In the genomic region with DNA sequence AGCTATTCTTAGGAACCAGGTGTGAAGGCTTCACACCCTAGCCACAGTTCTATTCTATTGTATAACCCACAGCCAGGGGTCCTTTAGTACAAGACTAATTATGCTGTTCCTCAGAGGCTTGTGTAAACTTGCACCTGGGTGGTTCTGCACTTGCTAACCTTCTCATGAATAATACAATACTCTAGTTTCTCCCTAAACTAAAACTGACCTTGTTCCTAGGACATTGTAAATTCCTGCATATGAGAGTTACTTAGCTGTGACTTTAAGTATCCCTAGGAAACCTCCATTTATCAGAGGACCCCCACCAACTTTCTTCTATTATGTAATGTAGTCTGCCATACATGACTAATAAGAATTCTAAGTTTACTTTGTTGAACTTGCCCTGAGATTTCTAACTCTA, we compare ENCODE assay signal across 24 mouse cellular contexts.
DNase-seq lines count a peak whose midpoint lies in the region; ATAC-seq and TF ChIP-seq lines count a peak whose summit lies in the region.
"Had no signal": no experiment of that assay in that cellular context is flagged by ENCODE, and none has a peak within 500 bp of the region (broad histone marks: within the 10 kb centered on the region; RNA-seq: fewer than 3 reads in every experiment).

No protein-coding gene starts in this region.

- no peak for TF ChIP-seq CTCF in forebrain, postnatal 0 days (IDR thresholded peaks at IDR 0.05; ENCODE audit: low read depth)

- no peaks in the 10 kb centered on the region for H3K36me3 ChIP-seq in hindbrain, embryonic 14.5 days (replicated peaks; ENCODE audit: control insufficient read depth, insufficient read depth)
- no peaks in the 10 kb centered on the region for H3K36me3 ChIP-seq in forebrain, postnatal 0 days (ENCODE audit: insufficient read depth)
- H3K36me3 ChIP-seq: G1E had no signal

- H3K27ac ChIP-seq in hindbrain, embryonic 14.5 days = no peak overlapping the region
- no peak overlapping the region for H3K27ac ChIP-seq in forebrain, postnatal 0 days (ENCODE audit: low read depth, low read length)

- ATAC-seq in hindbrain, embryonic 14.5 days (ENCODE audit: low FRiP score) = no peak
- no peak for ATAC-seq in forebrain, postnatal 0 days
- ATAC-seq: activated CD4-positive, CD25-positive, alpha-beta regulatory T cell, adult 4 months; CD4-positive, CD25-positive, alpha-beta regulatory T cell, adult 4 months; Patski had no signal

- 0 out of 2 replicates have a peak, but pooled peaks cover 4% of the 10 kb centered on the region for H3K9me3 ChIP-seq in hindbrain, embryonic 14.5 days (ENCODE audit: control insufficient read depth, low read length)
- H3K9me3 ChIP-seq in forebrain, postnatal 0 days (ENCODE audit: low read length) = no peaks in the 10 kb centered on the region

- H3K4me2 ChIP-seq in hindbrain, embryonic 14.5 days (replicated peaks) = no peak overlapping the region
- H3K4me2 ChIP-seq in forebrain, postnatal 0 days (ENCODE audit: low read depth) = no peak overlapping the region

- H3K4me3 ChIP-seq in hindbrain, embryonic 14.5 days (replicated peaks; ENCODE audit: low read length) = no peak overlapping the region
- no peak overlapping the region for H3K4me3 ChIP-seq in forebrain, postnatal 0 days (ENCODE audit: low read depth, low read length)

- no peak overlapping the region for H3K9ac ChIP-seq in hindbrain, embryonic 14.5 days
- H3K9ac ChIP-seq in forebrain, postnatal 0 days = no peak overlapping the region

- H3K27me3 ChIP-seq in hindbrain, embryonic 14.5 days (ENCODE audit: control insufficient read depth, insufficient read depth, low read length) = no peaks in the 10 kb centered on the region
- H3K27me3 ChIP-seq in forebrain, postnatal 0 days (ENCODE audit: insufficient read depth, low read length) = no peaks in the 10 kb centered on the region
- H3K27me3 ChIP-seq: CH12.LX, Patski had no signal

- peak; percentile 52 for DNase-seq in ES-CJ7 (ENCODE audit: low read depth, low spot score)
- peak; percentile 86 for DNase-seq in R1 (ENCODE audit: low read depth, low spot score)
- peak; percentile 51 for DNase-seq in ZHBTc4 (ENCODE audit: low read depth, low spot score)
- DNase-seq in hindbrain, embryonic 14.5 days (ENCODE audit: low spot score) = no peak
- DNase-seq in urinary bladder, adult 18-20 months (ENCODE audit: low spot score in 2 of 2) = no peak
- DNase-seq in forebrain, postnatal 0 days = no peak
- DNase-seq: adrenal gland, adult 2 months; adrenal gland, adult 8-10 months; adrenal gland, postnatal 10 days; adrenal gland, postnatal 14 days; adrenal gland, postnatal 25 days; adrenal gland, postnatal 36 days; B cell, adult 2 months; cerebellum, adult 11 months; cerebellum, adult 11-12 months; cerebellum, adult 18-20 months; cerebellum, adult 2 months; cerebellum, adult 8-10 months; cerebellum, adult 9-10 months had no signal

- H3K4me1 ChIP-seq in hindbrain, embryonic 14.5 days (replicated peaks; ENCODE audit: control insufficient read depth, insufficient read depth, low read length) = no peaks in the 10 kb centered on the region
- H3K4me1 ChIP-seq in forebrain, postnatal 0 days (ENCODE audit: insufficient read depth) = no peaks in the 10 kb centered on the region

Comparison
In these comparisons a context has a peak if more than half of its experiments do, and no peak if none do; other contexts are left out.
1. DNase-seq: peak in ES-CJ7 (single experiment), R1 (single experiment) and ZHBTc4 (single experiment); none in hindbrain, embryonic 14.5 days (single experiment), urinary bladder, adult 18-20 months (0 of 2) and forebrain, postnatal 0 days (single experiment).